Mouse (Mus musculus) thymus, adult 18-20 months (tissue): Measurements from ENCODE around the gene Med31.
"Not testable (repeated sequence)": the region's sequence is repeated elsewhere in the genome, so short reads cannot be mapped to it uniquely, and the experiment has no call there.

ENCODE experiments used
- DNase-seq, 2 experiments: peaks; one replicate each; pipeline ENCODE4 v3.0.0; 2022; ENCODE audit warnings: mixed read lengths in 2 of 2

The Med31 gene

GRCm38 (mm10) chr11:72196506-72196905 lies 18.9 kb downstream of the Med31 start:
- no peak for DNase-seq

GRCm38 (mm10) chr11:72194259-72194658 lies 21.1 kb downstream of the Med31 start:
- no peak for DNase-seq

GRCm38 (mm10) chr11:72190857-72191256 lies 24.5 kb downstream of the Med31 start:
- DNase-seq: no peak

GRCm38 (mm10) chr11:72184252-72184651 lies 31.1 kb downstream of the Med31 start:
- DNase-seq: no peak

GRCm38 (mm10) chr11:72181136-72181535 lies 34.3 kb downstream of the Med31 start:
- DNase-seq: no peak

GRCm38 (mm10) chr11:72180556-72180955 lies 34.8 kb downstream of the Med31 start:
- no peak for DNase-seq

- DNase-seq: no peak
Observed at GRCm38 (mm10) chr11:72176553-72176952, 38.8 kb downstream of the Med31 start.

- DNase-seq: no peak
Observed at GRCm38 (mm10) chr11:72175966-72176365, 39.4 kb downstream of the Med31 start.

GRCm38 (mm10) chr11:72174721-72175120 lies 40.7 kb downstream of the Med31 start:
- no peak for DNase-seq

GRCm38 (mm10) chr11:72173506-72173905 lies 41.9 kb downstream of the Med31 start:
- DNase-seq: no peak

- DNase-seq: not testable (repeated sequence)
Observed at GRCm38 (mm10) chr11:72171906-72172305, 43.5 kb downstream of the Med31 start.

GRCm38 (mm10) chr11:72169871-72170270 lies 45.5 kb downstream of the Med31 start:
- DNase-seq: no peak

GRCm38 (mm10) chr11:72163198-72163597 lies 52.2 kb downstream of the Med31 start:
- DNase-seq: no peak
